Mouse (Mus musculus): ENCODE measurements around the gene Tspan13.

Tspan13 gene

GRCm38 (mm10) chr12:36007581-36007980 lies 34.7 kb downstream of the Tspan13 start:
- ChIA-PET CTCF (interaction anchor here in 1 of 4 experiments (0.5 to 0.6 kb wide), 2 partner anchors 19 to 291 kb away, joined by 3 read pairs; no protein-coding TSS in a partner anchor), POLR2A (interaction anchor here in 1 of 4 experiments (1.3 to 1.7 kb wide), 2 partner anchors 13 to 34 kb away, joined by 4 to 7 read pairs; no protein-coding TSS in a partner anchor)

GRCm38 (mm10) chr12:36004714-36005113 lies 37.6 kb downstream of the Tspan13 start:
- ChIA-PET POLR2A (no interaction called here), CTCF (no interaction called here)

GRCm38 (mm10) chr12:35995799-35996198 lies 46.5 kb downstream of the Tspan13 start:
- POLR2A ChIA-PET = no interaction called here
- CTCF ChIA-PET = interaction anchor here in 2 of 4 experiments (0.6 to 1.0 kb wide), 2 partner anchors 9 to 99 kb away, joined by 4 read pairs; no protein-coding TSS in a partner anchor

- POLR2A ChIA-PET = no interaction called here
- CTCF ChIA-PET = no interaction called here
Measured at GRCm38 (mm10) chr12:35994098-35994497, 48.2 kb downstream of the Tspan13 start.

- ChIA-PET CTCF (no interaction called here), POLR2A (no interaction called here)
Measured at GRCm38 (mm10) chr12:35993583-35993982, 48.7 kb downstream of the Tspan13 start.

GRCm38 (mm10) chr12:35992711-35993110 lies 49.6 kb downstream of the Tspan13 start, which contains the start of gene Agr2:
TSS of gene Agr2 (plus strand) at chr12:35992907.
- ChIA-PET POLR2A (interaction anchor here in 2 of 4 experiments (0.5 to 0.7 kb wide), 2 partner anchors 70 to 1178 kb away, joined by 3 to 4 read pairs; no protein-coding TSS in a partner anchor), CTCF (no interaction called here)

- CTCF ChIA-PET = no interaction called here
- POLR2A ChIA-PET = interaction anchor here in 1 of 4 experiments (0.7 kb wide), 1 partner anchor 51 kb away, joined by 3 read pairs; no protein-coding TSS in a partner anchor
Measured at GRCm38 (mm10) chr12:35984743-35985142, 57.6 kb downstream of the Tspan13 start.

GRCm38 (mm10) chr12:35983472-35983871 lies 58.8 kb downstream of the Tspan13 start:
- ChIA-PET CTCF (interaction anchor here in 1 of 4 experiments (0.6 kb wide), 1 partner anchor 58 kb away, joined by 4 read pairs; no protein-coding TSS in a partner anchor), POLR2A (no interaction called here)

- CTCF ChIA-PET = no interaction called here
- POLR2A ChIA-PET = no interaction called here
Measured at GRCm38 (mm10) chr12:35981732-35982360, 60.5 kb downstream of the Tspan13 start.

- ChIA-PET CTCF (no interaction called here), POLR2A (no interaction called here)
Measured at GRCm38 (mm10) chr12:35979625-35980024, 62.7 kb downstream of the Tspan13 start.

- POLR2A ChIA-PET = no interaction called here
- CTCF ChIA-PET = no interaction called here
Measured at GRCm38 (mm10) chr12:35977633-35978246, 64.6 kb downstream of the Tspan13 start.

- CTCF ChIA-PET = no interaction called here
- POLR2A ChIA-PET = no interaction called here
Measured at GRCm38 (mm10) chr12:35975898-35976297, 66.4 kb downstream of the Tspan13 start.

GRCm38 (mm10) chr12:35966768-35967141 lies 75.5 kb downstream of the Tspan13 start:
- ChIA-PET CTCF (no interaction called here), POLR2A (no interaction called here)

GRCm38 (mm10) chr12:35966098-35966767 lies 76.1 kb downstream of the Tspan13 start:
- POLR2A ChIA-PET = no interaction called here
- CTCF ChIA-PET = no interaction called here
